Mouse (Mus musculus) embryonic facial prominence, embryonic 13.5 days (tissue): ENCODE measurements around the gene Tmem92. TPM values are rescaled to one million over a fixed set of nuclear protein-coding genes. Genes with fewer than 3 reads are reported as not detected.

Source experiments
- ATAC-seq: fragments of 200-750 bp; cut with Nextera tagmentation; 2 replicates; pipeline ENCODE4 v1.8.0; 2017; ENCODE audit warnings: low read depth; ENCODE audit not compliant: insufficient number of reproducible peaks, insufficient read depth, low FRiP score, low TSS enrichment
- H3K27ac ChIP-seq: fragments of 300-500 bp; sonication (generic); 2 replicates; pipeline ENCODE4 v1.5.1; 2015; ENCODE audit warnings: moderate library complexity, mild to moderate bottlenecking, inconsistent platforms
- H3K27me3 ChIP-seq: fragments of 300-500 bp; sonication (generic); 2 replicates; pipeline ENCODE4 v1.6.1; 2015; ENCODE audit warnings: mild to moderate bottlenecking, inconsistent platforms
- H3K36me3 ChIP-seq: fragments of 300-500 bp; sonication (generic); 2 replicates; pipeline ENCODE4 v1.6.1; 2015; ENCODE audit warnings: mild to moderate bottlenecking, inconsistent platforms
- H3K4me1 ChIP-seq: fragments of 300-500 bp; sonication (generic); 2 replicates; pipeline ENCODE4 v1.6.1; 2015; ENCODE audit warnings: inconsistent platforms
- H3K4me2 ChIP-seq: fragments of 300-500 bp; sonication (generic); 2 replicates; pipeline ENCODE4 v1.6.1; 2015; ENCODE audit warnings: moderate library complexity, mild to moderate bottlenecking, inconsistent platforms
- H3K4me3 ChIP-seq: fragments of 300-500 bp; sonication (generic); 2 replicates; pipeline ENCODE4 v1.5.1; 2015; ENCODE audit warnings: mild to moderate bottlenecking, inconsistent platforms
- H3K9ac ChIP-seq: fragments of 300-500 bp; sonication (generic); 2 replicates; pipeline ENCODE4 v1.6.1; 2015; ENCODE audit warnings: mild to moderate bottlenecking, inconsistent platforms
- H3K9me3 ChIP-seq: fragments of 300-500 bp; sonication (generic); 2 replicates; pipeline ENCODE4 v1.6.1; 2016; ENCODE audit warnings: inconsistent platforms
- WGBS: fragments of 180-500 bp; shearing (Covaris S2); methylation state at CpG from one replicate; pipeline ENCODE4 v1.1.7; 2015; ENCODE audit warnings: mixed read lengths; 5-methylcytosine and 5-hydroxymethylcytosine counted together
- polyA plus RNA-seq: library from polyadenylated mRNA; unstranded; fragments of >200 nt; fragmentation: Nextera tagmentation; extraction: Ambion mirVana; gene quantifications from 2 replicates; pipeline ENCODE4 v1.2.1, GENCODE M21; 2015

Tmem92 gene
- polyA plus RNA-seq, 1 experiment from 2014 or later: not detected

GRCm38 (mm10) chr11:94727306-94727705 lies 55.2 kb downstream of the Tmem92 start:
- no peak for ATAC-seq
- no peaks in the 10 kb centered on the region for H3K9me3 ChIP-seq
- WGBS: 85% methylated on average over 3 of the region's 3 CpGs

More at GRCm38 (mm10) chr11:94727306-94727705, 55.2 kb downstream of the Tmem92 start:
- Histone ChIP-seq H3K36me3 (no peaks in the 10 kb centered on the region), H3K4me1 (no peaks in the 10 kb centered on the region), H3K27me3 (no peaks in the 10 kb centered on the region), H3K4me2 (no peak overlapping the region), H3K27ac (no peak overlapping the region), H3K9ac (no peak overlapping the region), H3K4me3 (no peak overlapping the region)

Other genes with a start within 250 kb of the Tmem92 start
- 4.0 and 4.6 TPM in 2 replicates for gene Rsad1, start 233.4 kb downstream of the Tmem92 start, polyA plus RNA-seq
- gene Chad, start 217.7 kb downstream of the Tmem92 start, polyA plus RNA-seq: 7.1 and 8.4 TPM in 2 replicates
- 7.1 and 8.3 TPM in 2 replicates for gene Acsf2, start 180.8 kb downstream of the Tmem92 start, polyA plus RNA-seq
- 205 and 211 TPM in 2 replicates for gene Lrrc59, start 152.9 kb downstream of the Tmem92 start, polyA plus RNA-seq
- 144 and 153 TPM in 2 replicates for gene Mrpl27, start 128.9 kb downstream of the Tmem92 start, polyA plus RNA-seq
- gene Eme1, start 128.7 kb downstream of the Tmem92 start, polyA plus RNA-seq: 23.5 and 26.4 TPM in 2 replicates
- 24.5 and 25.5 TPM in 2 replicates for gene Xylt2, start 105.2 kb downstream of the Tmem92 start, polyA plus RNA-seq
- 1.2 and 1.4 TPM in 2 replicates for gene Gm11541, start 78.2 kb downstream of the Tmem92 start, polyA plus RNA-seq
- 0.52 TPM in 1 of 2 replicates, not detected in the other for gene Cdc34b, start 40.9 kb downstream of the Tmem92 start, polyA plus RNA-seq
- gene Col1a1, start 153.5 kb upstream of the Tmem92 start, polyA plus RNA-seq: 1,060 and 1,259 TPM in 2 replicates
- not detected in 2 replicates for gene Hils1, start 184.9 kb upstream of the Tmem92 start, polyA plus RNA-seq
- gene Sgca, start 193.6 kb upstream of the Tmem92 start, polyA plus RNA-seq: 1.1 and 1.5 TPM in 2 replicates
- gene Ppp1r9b, start 208.3 kb upstream of the Tmem92 start, polyA plus RNA-seq: 13.2 and 13.5 TPM in 2 replicates
- gene Samd14, start 227.2 kb upstream of the Tmem92 start, polyA plus RNA-seq: 36.2 and 36.8 TPM in 2 replicates